7 mouse cellular contexts compared by ENCODE assay signal in the genomic region with DNA sequence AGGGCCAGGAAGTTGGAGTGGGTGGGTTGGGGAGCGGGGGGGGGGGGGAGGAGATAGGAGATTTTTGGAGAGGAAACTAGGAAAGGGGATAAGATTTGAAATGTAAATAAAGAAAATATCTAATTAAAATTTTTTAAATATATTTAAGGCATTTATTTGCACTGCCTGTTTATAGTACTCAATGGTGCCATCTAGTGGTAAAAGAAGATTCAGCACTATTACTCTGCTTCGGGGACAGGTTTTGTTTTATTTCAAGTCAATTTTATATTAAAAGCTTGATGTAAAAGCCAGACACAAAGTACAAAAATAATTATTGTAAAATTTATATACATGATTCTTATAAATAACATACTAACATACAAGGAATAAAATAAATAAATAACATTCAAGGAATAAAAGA.
DNase-seq lines count a peak whose midpoint lies in the region; ATAC-seq and TF ChIP-seq lines count a peak whose summit lies in the region.

No protein-coding gene starts in this region.

- no peaks in the 10 kb centered on the region for H3K36me3 ChIP-seq in kidney, adult 2 months (ENCODE audit: control insufficient read depth, insufficient read depth, low read length)

- H3K4me1 ChIP-seq in kidney, adult 2 months (ENCODE audit: control insufficient read depth, insufficient read depth, low read length), result 0 out of 2 replicates have a peak, but pooled peaks cover 2% of the 10 kb centered on the region

- no peak overlapping the region for H3K27ac ChIP-seq in kidney, adult 2 months (ENCODE audit: insufficient read depth, low read depth, low read length)

- no peak for TF ChIP-seq CTCF in kidney, adult 2 months (conservative IDR thresholded peaks at IDR 0.05; ENCODE audit: insufficient read depth, insufficient read length, low read depth, low read length)

- TF ChIP-seq POLR2A in kidney, adult 2 months (IDR thresholded peaks at IDR 0.05; ENCODE audit: low read depth, low read length), result no peak

- WGBS in kidney, adult 2 months, result 31% methylated on average over 2 of the region's 2 CpGs

- no peaks in the 10 kb centered on the region for H3K27me3 ChIP-seq in kidney, adult 2 months (replicated peaks; ENCODE audit: control insufficient read depth, insufficient read depth, low read length)

- peak; percentile 50 for DNase-seq in kidney, adult 2 months
- no peak for DNase-seq in kidney, postnatal 10 days
- DNase-seq in thymus, postnatal 0 days (ENCODE audit: low spot score), result peak; percentile 45
- no peak for DNase-seq in thymus, adult 18-20 months
- peak; percentile 56 for DNase-seq in c-Kit-positive CD71-positive TER-119-positive erythroid progenitor cells, embryonic 14.5 days (ENCODE audit: low spot score)

- no peak overlapping the region for H3K4me3 ChIP-seq in kidney, adult 2 months (ENCODE audit: insufficient read depth, low read depth, low read length)

- no peak for ATAC-seq in activated CD4-positive, CD25-positive, alpha-beta regulatory T cell, adult 4 months
- ATAC-seq in erythroid progenitor cell, adult 5-6 weeks (replicated peaks; ENCODE audit: low FRiP score, poor library complexity, severe bottlenecking), result no peak

Comparison
In these comparisons a context has a peak if more than half of its experiments do, and no peak if none do; other contexts are left out.
1. DNase-seq: peak in kidney, adult 2 months (single experiment), thymus, postnatal 0 days (single experiment) and c-Kit-positive CD71-positive TER-119-positive erythroid progenitor cells, embryonic 14.5 days (single experiment); none in kidney, postnatal 10 days (single experiment) and thymus, adult 18-20 months (0 of 2).